Mouse (Mus musculus) embryo, embryonic 9.5 days (tissue): Measurements from ENCODE around the gene Nsmce3.

ENCODE experiments used
- DNase-seq: peaks from one replicate; pipeline ENCODE4 v3.0.0-alpha.2; 2017; ENCODE audit errors: extremely low spot score

Gene Nsmce3

GRCm38 (mm10) chr7:64862978-64863377 is 9.8 kb downstream of the Nsmce3 start:
- DNase-seq, result no peak

GRCm38 (mm10) chr7:64856526-64857082 is 16.2 kb downstream of the Nsmce3 start:
- DNase-seq, result no peak

GRCm38 (mm10) chr7:64855976-64856375 is 16.8 kb downstream of the Nsmce3 start:
- DNase-seq, result no peak

- no peak for DNase-seq
Observed at GRCm38 (mm10) chr7:64855389-64855927, 17.3 kb downstream of the Nsmce3 start.

- DNase-seq, result peak; percentile 45
Observed at GRCm38 (mm10) chr7:64850791-64851190, 22.0 kb downstream of the Nsmce3 start.

GRCm38 (mm10) chr7:64847366-64847899 is 25.4 kb downstream of the Nsmce3 start:
- no peak for DNase-seq

- no peak for DNase-seq
Observed at GRCm38 (mm10) chr7:64846061-64846460, 26.7 kb downstream of the Nsmce3 start.

- peak; percentile 45 for DNase-seq
Observed at GRCm38 (mm10) chr7:64840946-64841659, 31.7 kb downstream of the Nsmce3 start.

- DNase-seq, result no peak
Observed at GRCm38 (mm10) chr7:64840576-64840895, 32.3 kb downstream of the Nsmce3 start.

- peak; percentile 77 for DNase-seq
Observed at GRCm38 (mm10) chr7:64839801-64840575, 32.8 kb downstream of the Nsmce3 start.

- DNase-seq, result no peak
Observed at GRCm38 (mm10) chr7:64839281-64839680, 33.5 kb downstream of the Nsmce3 start.

GRCm38 (mm10) chr7:64830214-64830995 is 42.4 kb downstream of the Nsmce3 start:
- DNase-seq, result peak; percentile 23

- no peak for DNase-seq
Observed at GRCm38 (mm10) chr7:64821081-64821480, 51.7 kb downstream of the Nsmce3 start.

- no peak for DNase-seq
Observed at GRCm38 (mm10) chr7:64819683-64820082, 53.1 kb downstream of the Nsmce3 start.
